Mouse (Mus musculus): ENCODE results near the gene Nek6. TPM values are rescaled to one million over a fixed set of nuclear protein-coding genes. Genes with fewer than 3 reads are reported as not detected.

Nek6 gene
- polyA plus RNA-seq, 1 experiment from 2014 or later: 85.7 TPM

GRCm38 (mm10) chr2:38529582-38530152 lies 18.2 kb downstream of the Nek6 start:
- H3K9me3 ChIP-seq (replicated peaks): no peaks in the 10 kb centered on the region
- no peaks in the 10 kb centered on the region for H3K36me3 ChIP-seq
- 81% methylated on average over 14 of the region's 14 CpGs for WGBS
- H3K4me1 ChIP-seq: peaks cover 46% of the 10 kb centered on the region
- no peak overlapping the region for H3K27ac ChIP-seq
- no peaks in the 10 kb centered on the region for H3K27me3 ChIP-seq
- H3K4me3 ChIP-seq: no peak overlapping the region
- no peak overlapping the region for H3K9ac ChIP-seq
- H3K4me2 ChIP-seq (replicated peaks): no peak overlapping the region
- ATAC-seq (ENCODE audit: low FRiP score): 0 out of 2 replicates have a peak, but pooled peaks have one; percentile 26

- 60% methylated on average over 6 of the region's 6 CpGs for WGBS
- Histone ChIP-seq H3K9me3 (replicated peaks) (no peaks in the 10 kb centered on the region), H3K9ac (no peak overlapping the region), H3K4me3 (no peak overlapping the region), H3K27me3 (no peaks in the 10 kb centered on the region), H3K4me1 (peaks cover 46% of the 10 kb centered on the region), H3K4me2 (replicated peaks) (no peak overlapping the region), H3K27ac (no peak overlapping the region), H3K36me3 (no peaks in the 10 kb centered on the region)
- ATAC-seq (ENCODE audit: low FRiP score): peak; percentile 39; the same call in 1 of the 2 replicates
These were observed 19.5 kb downstream of the Nek6 start for GRCm38 (mm10) chr2:38530955-38531381.

GRCm38 (mm10) chr2:38533322-38533721 lies 21.9 kb downstream of the Nek6 start:
- peaks cover 63% of the 10 kb centered on the region for H3K4me1 ChIP-seq
- H3K4me3 ChIP-seq: no peak overlapping the region
- no peaks in the 10 kb centered on the region for H3K27me3 ChIP-seq
- no peak for ATAC-seq (ENCODE audit: low FRiP score)
- no peak overlapping the region for H3K4me2 ChIP-seq (replicated peaks)
- H3K9me3 ChIP-seq (replicated peaks): no peaks in the 10 kb centered on the region
- H3K9ac ChIP-seq: no peak overlapping the region
- no peaks in the 10 kb centered on the region for H3K36me3 ChIP-seq
- WGBS: 79% methylated on average over 6 of the region's 6 CpGs
- no peak overlapping the region; the same call in 1 of the 2 replicates for H3K27ac ChIP-seq

- Histone ChIP-seq H3K9me3 (replicated peaks) (no peaks in the 10 kb centered on the region), H3K4me3 (no peak overlapping the region), H3K4me2 (replicated peaks) (no peak overlapping the region), H3K4me1 (peaks cover 63% of the 10 kb centered on the region), H3K36me3 (no peaks in the 10 kb centered on the region), H3K27ac (peak overlapping the region; percentile 7; the same call in 1 of the 2 replicates), H3K9ac (no peak overlapping the region), H3K27me3 (no peaks in the 10 kb centered on the region)
- WGBS: 61% methylated on average over 6 of the region's 6 CpGs
- ATAC-seq (ENCODE audit: low FRiP score): no peak
These were observed 22.3 kb downstream of the Nek6 start for GRCm38 (mm10) chr2:38533767-38534166.

- no peak overlapping the region for H3K27ac ChIP-seq
- no peak overlapping the region for H3K9ac ChIP-seq
- no peak for ATAC-seq (ENCODE audit: low FRiP score)
- no peaks in the 10 kb centered on the region for H3K36me3 ChIP-seq
- H3K9me3 ChIP-seq (replicated peaks): no peaks in the 10 kb centered on the region
- no peak overlapping the region for H3K4me3 ChIP-seq
- WGBS: 85% methylated on average over 5 of the region's 5 CpGs
- no peaks in the 10 kb centered on the region for H3K27me3 ChIP-seq
- H3K4me1 ChIP-seq: peaks cover 63% of the 10 kb centered on the region
- H3K4me2 ChIP-seq (replicated peaks): no peak overlapping the region
These were observed 22.9 kb downstream of the Nek6 start for GRCm38 (mm10) chr2:38534241-38534940.

- no peak overlapping the region for H3K27ac ChIP-seq
- ATAC-seq (ENCODE audit: low FRiP score): no peak
- WGBS: 48% methylated on average over 8 of the region's 8 CpGs
These were observed 23.6 kb downstream of the Nek6 start for GRCm38 (mm10) chr2:38535051-38535450.

GRCm38 (mm10) chr2:38535521-38536220 lies 24.2 kb downstream of the Nek6 start:
- WGBS: 58% methylated on average over 14 of the region's 14 CpGs
- no peaks in the 10 kb centered on the region for H3K9me3 ChIP-seq (replicated peaks)
- no peak overlapping the region for H3K27ac ChIP-seq
- no peaks in the 10 kb centered on the region for H3K27me3 ChIP-seq
- ATAC-seq (ENCODE audit: low FRiP score): no peak
- peaks cover 63% of the 10 kb centered on the region for H3K4me1 ChIP-seq
- no peaks in the 10 kb centered on the region for H3K36me3 ChIP-seq
- H3K9ac ChIP-seq: no peak overlapping the region
- H3K4me3 ChIP-seq: no peak overlapping the region
- no peak overlapping the region for H3K4me2 ChIP-seq (replicated peaks)

More at GRCm38 (mm10) chr2:38535051-38535450, 23.6 kb downstream of the Nek6 start:
- H3K4me2 ChIP-seq (replicated peaks): no peak overlapping the region
- no peak overlapping the region for H3K9ac ChIP-seq
- H3K4me1 ChIP-seq: peaks cover 63% of the 10 kb centered on the region
- no peak overlapping the region for H3K4me3 ChIP-seq
- H3K9me3 ChIP-seq (replicated peaks): no peaks in the 10 kb centered on the region
- no peaks in the 10 kb centered on the region for H3K36me3 ChIP-seq
- H3K27me3 ChIP-seq: no peaks in the 10 kb centered on the region

- no peak for ATAC-seq (ENCODE audit: low FRiP score)
- H3K36me3 ChIP-seq: no peaks in the 10 kb centered on the region
- H3K4me3 ChIP-seq: no peak overlapping the region
- no peak overlapping the region for H3K27ac ChIP-seq
- no peaks in the 10 kb centered on the region for H3K27me3 ChIP-seq
- H3K9me3 ChIP-seq (replicated peaks): no peaks in the 10 kb centered on the region
- whole genome bisulfite sequencing: 74% methylated on average over 8 of the region's 8 CpGs
- no peak overlapping the region for H3K9ac ChIP-seq
- H3K4me2 ChIP-seq (replicated peaks): no peak overlapping the region
- peaks cover 64% of the 10 kb centered on the region for H3K4me1 ChIP-seq
These were observed 24.9 kb downstream of the Nek6 start for GRCm38 (mm10) chr2:38536331-38536731.

- Histone ChIP-seq H3K27ac (0 out of 2 replicates have a peak overlapping the region, but pooled peaks have one; percentile 17), H3K4me1 (peaks cover 55% of the 10 kb centered on the region), H3K9me3 (replicated peaks) (no peaks in the 10 kb centered on the region), H3K4me2 (replicated peaks) (no peak overlapping the region), H3K9ac (no peak overlapping the region), H3K4me3 (no peak overlapping the region), H3K27me3 (no peaks in the 10 kb centered on the region), H3K36me3 (no peaks in the 10 kb centered on the region)
- 0 out of 2 replicates have a peak, but pooled peaks have one; percentile 41 for ATAC-seq (ENCODE audit: low FRiP score)
- 59% methylated on average over 9 of the region's 9 CpGs for WGBS
These were observed 28.2 kb downstream of the Nek6 start for GRCm38 (mm10) chr2:38539677-38540076.

- Histone ChIP-seq H3K36me3 (no peaks in the 10 kb centered on the region), H3K27ac (0 out of 2 replicates have a peak overlapping the region, but pooled peaks have one; percentile 17), H3K27me3 (no peaks in the 10 kb centered on the region), H3K9me3 (replicated peaks) (no peaks in the 10 kb centered on the region), H3K4me1 (peaks cover 48% of the 10 kb centered on the region), H3K9ac (no peak overlapping the region), H3K4me3 (no peak overlapping the region), H3K4me2 (replicated peaks) (no peak overlapping the region)
- no peak for ATAC-seq (ENCODE audit: low FRiP score)
- 83% methylated on average over 6 of the region's 6 CpGs for WGBS
These were observed 29.2 kb downstream of the Nek6 start for GRCm38 (mm10) chr2:38540666-38541065.

- H3K36me3 ChIP-seq: no peaks in the 10 kb centered on the region
- no peak for ATAC-seq (ENCODE audit: low FRiP score)
- H3K9ac ChIP-seq: no peak overlapping the region
- H3K4me3 ChIP-seq: no peak overlapping the region
- peaks cover 48% of the 10 kb centered on the region for H3K4me1 ChIP-seq
- 88% methylated on average over 3 of the region's 3 CpGs for WGBS
- no peaks in the 10 kb centered on the region for H3K9me3 ChIP-seq (replicated peaks)
- H3K4me2 ChIP-seq (replicated peaks): no peak overlapping the region
- H3K27me3 ChIP-seq: no peaks in the 10 kb centered on the region
- no peak overlapping the region for H3K27ac ChIP-seq
These were observed 29.7 kb downstream of the Nek6 start for GRCm38 (mm10) chr2:38541101-38541500.

GRCm38 (mm10) chr2:38541570-38541969 lies 30.1 kb downstream of the Nek6 start:
- H3K27ac ChIP-seq: no peak overlapping the region
- H3K4me3 ChIP-seq: no peak overlapping the region
- no peak for ATAC-seq (ENCODE audit: low FRiP score)
- H3K4me2 ChIP-seq (replicated peaks): no peak overlapping the region
- WGBS: 56% methylated on average over 1 of the region's 1 CpGs
- H3K4me1 ChIP-seq: peaks cover 48% of the 10 kb centered on the region
- no peak overlapping the region for H3K9ac ChIP-seq
- H3K27me3 ChIP-seq: no peaks in the 10 kb centered on the region
- H3K9me3 ChIP-seq (replicated peaks): no peaks in the 10 kb centered on the region
- no peaks in the 10 kb centered on the region for H3K36me3 ChIP-seq

Measured in hindbrain, embryonic 12.5 days (tissue).